Mouse (Mus musculus) embryonic facial prominence, embryonic 10.5 days (tissue): ENCODE measurements around the gene Capn7. TPM values are rescaled to one million over a fixed set of nuclear protein-coding genes. Genes with fewer than 3 reads are reported as not detected.

Source experiments
- DNase-seq: peaks from one replicate; pipeline ENCODE4 v3.0.0-alpha.2; 2017; ENCODE audit warnings: low spot score
- H3K27ac ChIP-seq: fragments of 300-500 bp; sonication (generic); replicated peaks from 2 replicates; pipeline ENCODE4 v1.5.1; 2016; ENCODE audit warnings: mild to moderate bottlenecking
- H3K27me3 ChIP-seq: fragments of 300-500 bp; sonication (generic); replicated peaks from 2 replicates; pipeline ENCODE4 v1.6.1; 2016; ENCODE audit warnings: low read depth, mild to moderate bottlenecking; ENCODE audit not compliant: poor library complexity, severe bottlenecking
- H3K36me3 ChIP-seq: fragments of 300-500 bp; sonication (generic); replicated peaks from 2 replicates; pipeline ENCODE4 v1.6.1; 2016; ENCODE audit warnings: mild to moderate bottlenecking, moderate library complexity
- H3K4me1 ChIP-seq: fragments of 300-500 bp; sonication (generic); 2 replicates; pipeline ENCODE4 v1.6.1; 2016
- H3K4me3 ChIP-seq: fragments of 300-500 bp; sonication (generic); 2 replicates; pipeline ENCODE4 v1.5.1; 2016; ENCODE audit warnings: mild to moderate bottlenecking, moderate library complexity
- H3K9me3 ChIP-seq: fragments of 300-500 bp; sonication (generic); 2 replicates; pipeline ENCODE4 v1.6.1; 2016; ENCODE audit warnings: mild to moderate bottlenecking
- WGBS: fragments of 180-500 bp; shearing (Covaris S2); methylation state at CpG from one replicate; pipeline ENCODE4 v1.1.7; 2016; 5-methylcytosine and 5-hydroxymethylcytosine counted together
- polyA plus RNA-seq: library from polyadenylated mRNA; unstranded; fragments of >200 nt; fragmentation: Nextera tagmentation; extraction: Ambion mirVana; gene quantifications from 2 replicates; pipeline ENCODE4 v1.2.1, GENCODE M21; 2016

Gene Capn7
- polyA plus RNA-seq, 1 experiment from 2014 or later, result 28.3 TPM

DNA sequence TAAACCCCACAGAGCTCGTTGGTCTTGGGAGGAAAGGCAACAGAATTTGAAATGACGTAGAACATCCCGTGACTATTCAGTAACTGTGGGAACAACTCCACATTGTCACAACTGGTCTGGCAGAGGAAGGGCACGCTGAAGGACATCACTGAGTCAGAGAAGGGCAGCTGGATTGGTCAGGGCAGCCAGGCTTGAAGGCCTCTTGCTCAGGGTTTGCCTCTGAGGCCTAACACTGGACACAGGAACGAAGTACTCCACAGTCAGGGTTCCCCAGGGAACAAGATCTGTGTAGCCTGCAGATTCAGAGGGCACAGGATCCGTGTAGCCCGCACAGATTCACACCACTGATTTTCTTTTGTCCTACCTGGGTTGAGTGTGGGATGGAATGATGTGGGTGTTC is 63.8 kb downstream of the Capn7 start:
- DNase-seq, result no peak
- WGBS, result 84% methylated on average over 7 of the region's 7 CpGs
- H3K4me1 ChIP-seq, result peaks cover 41% of the 10 kb centered on the region
- no peak overlapping the region for H3K4me3 ChIP-seq
- peaks cover 34% of the 10 kb centered on the region for H3K36me3 ChIP-seq
- no peak overlapping the region for H3K27ac ChIP-seq
- H3K9me3 ChIP-seq, result peaks cover 3% of the 10 kb centered on the region; the same call in 1 of the 2 replicates
- H3K27me3 ChIP-seq, result no peaks in the 10 kb centered on the region

DNA sequence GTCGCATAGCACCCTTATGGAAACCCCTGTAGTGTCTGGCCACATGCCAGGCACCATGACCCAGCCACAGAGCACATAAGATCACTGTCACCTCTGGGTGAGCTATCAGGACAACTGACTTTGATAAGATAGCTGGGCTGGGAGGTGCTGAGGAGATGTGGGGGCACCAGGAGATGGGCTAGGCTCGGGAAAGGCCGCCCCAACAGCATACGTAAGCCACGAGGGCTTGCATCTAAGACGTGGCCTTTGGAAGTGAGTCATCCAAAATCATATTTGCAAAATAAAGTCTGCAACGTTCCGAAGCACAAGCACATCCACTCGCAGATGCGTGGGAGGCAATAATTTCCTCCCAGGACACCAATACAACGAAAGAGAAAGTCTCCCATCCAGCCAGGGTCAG is 64.5 kb downstream of the Capn7 start:
- H3K9me3 ChIP-seq, result no peaks in the 10 kb centered on the region
- 90% methylated on average over 11 of the region's 11 CpGs for WGBS
- no peak overlapping the region for H3K4me3 ChIP-seq
- H3K27me3 ChIP-seq, result no peaks in the 10 kb centered on the region
- no peak for DNase-seq
- peaks cover 41% of the 10 kb centered on the region for H3K4me1 ChIP-seq
- H3K36me3 ChIP-seq, result peaks cover 33% of the 10 kb centered on the region
- H3K27ac ChIP-seq, result no peak overlapping the region

DNA sequence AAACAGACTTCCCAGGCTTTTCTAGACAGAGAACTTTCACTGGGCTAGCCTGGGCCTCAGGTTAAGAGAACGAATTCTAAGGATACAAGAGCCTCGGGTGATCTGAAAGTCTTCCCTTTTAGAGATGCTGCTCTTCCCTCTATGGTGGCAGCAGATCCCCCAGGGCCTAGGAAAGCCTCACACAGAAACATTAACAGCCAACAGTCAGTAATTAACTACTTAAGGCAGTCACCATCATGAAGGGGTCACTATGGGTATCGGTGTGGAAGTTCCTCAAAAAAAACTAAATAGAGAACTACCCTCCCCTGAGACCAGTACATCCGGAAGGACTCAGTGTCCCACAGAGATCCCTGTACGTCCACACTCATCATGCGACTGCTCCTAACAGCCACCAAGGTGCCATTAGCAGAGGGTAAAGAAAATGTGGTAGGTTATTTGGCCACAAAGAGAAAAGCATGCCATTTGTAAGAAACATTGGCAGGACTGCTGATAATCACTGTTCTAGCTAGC is 65.5 kb downstream of the Capn7 start:
- Histone ChIP-seq H3K4me3 (no peak overlapping the region), H3K27ac (no peak overlapping the region), H3K4me1 (peaks cover 48% of the 10 kb centered on the region), H3K36me3 (peaks cover 40% of the 10 kb centered on the region), H3K27me3 (no peaks in the 10 kb centered on the region), H3K9me3 (no peaks in the 10 kb centered on the region)
- WGBS, result 73% methylated on average over 6 of the region's 6 CpGs
- no peak for DNase-seq

GRCm38 (mm10) chr14:31402693-31403092 is 66.3 kb downstream of the Capn7 start:
- 85% methylated on average over 5 of the region's 5 CpGs for WGBS
- no peaks in the 10 kb centered on the region for H3K27me3 ChIP-seq
- DNase-seq, result no peak
- peaks cover 36% of the 10 kb centered on the region for H3K36me3 ChIP-seq
- peaks cover 55% of the 10 kb centered on the region for H3K4me1 ChIP-seq
- no peak overlapping the region for H3K27ac ChIP-seq
- H3K9me3 ChIP-seq, result no peaks in the 10 kb centered on the region
- no peak overlapping the region for H3K4me3 ChIP-seq

- Histone ChIP-seq H3K27me3 (no peaks in the 10 kb centered on the region), H3K4me1 (peaks cover 64% of the 10 kb centered on the region), H3K27ac (no peak overlapping the region), H3K36me3 (peaks cover 32% of the 10 kb centered on the region), H3K4me3 (no peak overlapping the region), H3K9me3 (no peaks in the 10 kb centered on the region)
- no peak for DNase-seq
- 76% methylated on average over 9 of the region's 9 CpGs for WGBS
Measured at GRCm38 (mm10) chr14:31403556-31403955, 67.1 kb downstream of the Capn7 start.

GRCm38 (mm10) chr14:31403995-31404394 is 67.6 kb downstream of the Capn7 start:
- Histone ChIP-seq H3K4me1 (peaks cover 64% of the 10 kb centered on the region), H3K27ac (no peak overlapping the region), H3K4me3 (no peak overlapping the region), H3K36me3 (peaks cover 32% of the 10 kb centered on the region), H3K9me3 (no peaks in the 10 kb centered on the region), H3K27me3 (no peaks in the 10 kb centered on the region)
- 69% methylated on average over 8 of the region's 8 CpGs for WGBS
- DNase-seq, result no peak

DNA sequence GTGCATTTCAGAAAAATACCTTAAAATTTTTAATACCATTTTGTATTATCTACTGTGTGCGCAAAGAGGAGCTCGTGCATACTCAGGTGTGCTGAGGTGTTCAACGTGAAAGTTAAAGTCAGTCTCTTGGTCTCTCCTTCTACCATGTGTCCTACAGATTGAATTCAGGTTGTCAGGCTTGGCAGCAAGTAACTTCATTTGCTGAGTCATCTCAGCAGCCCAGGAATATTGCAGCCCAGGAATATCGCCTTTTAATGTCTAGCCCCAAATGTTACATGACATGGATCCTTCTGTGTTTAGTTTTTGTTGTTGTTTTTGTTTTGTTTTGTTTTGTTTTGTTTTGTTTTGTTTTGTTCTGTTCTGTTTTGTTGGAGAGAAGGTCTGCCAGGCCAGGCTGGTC is 68.2 kb downstream of the Capn7 start:
- peaks cover 66% of the 10 kb centered on the region for H3K4me1 ChIP-seq
- H3K27me3 ChIP-seq, result no peaks in the 10 kb centered on the region
- no peaks in the 10 kb centered on the region for H3K9me3 ChIP-seq
- H3K4me3 ChIP-seq, result no peak overlapping the region
- WGBS, result 93% methylated on average over 4 of the region's 4 CpGs
- no peak overlapping the region for H3K27ac ChIP-seq
- DNase-seq, result no peak
- peaks cover 37% of the 10 kb centered on the region for H3K36me3 ChIP-seq

DNA sequence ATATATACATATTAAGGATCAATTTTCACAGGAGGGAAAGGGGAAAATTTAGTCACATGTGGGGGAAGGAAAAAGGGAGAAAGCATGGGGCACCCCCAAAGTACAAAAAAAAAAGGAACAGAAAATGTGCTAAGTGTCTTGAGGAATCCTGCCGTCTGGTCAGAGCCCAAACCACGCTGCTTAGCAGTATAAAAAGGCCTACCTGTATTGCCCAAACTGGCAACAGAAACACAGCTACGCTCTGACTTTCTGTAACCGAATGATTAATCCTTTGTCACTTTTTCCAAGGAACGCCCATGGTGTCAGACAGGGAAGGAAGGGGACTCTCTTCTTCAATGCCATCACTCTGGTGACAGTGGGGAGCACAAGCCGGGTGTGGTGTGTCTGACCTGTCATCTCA is 69.2 kb downstream of the Capn7 start:
- H3K27me3 ChIP-seq, result no peaks in the 10 kb centered on the region
- H3K27ac ChIP-seq, result no peak overlapping the region
- peaks cover 38% of the 10 kb centered on the region for H3K36me3 ChIP-seq
- DNase-seq, result no peak
- 90% methylated on average over 6 of the region's 6 CpGs for WGBS
- H3K4me3 ChIP-seq, result no peak overlapping the region
- no peaks in the 10 kb centered on the region for H3K9me3 ChIP-seq
- H3K4me1 ChIP-seq, result peaks cover 67% of the 10 kb centered on the region

DNA sequence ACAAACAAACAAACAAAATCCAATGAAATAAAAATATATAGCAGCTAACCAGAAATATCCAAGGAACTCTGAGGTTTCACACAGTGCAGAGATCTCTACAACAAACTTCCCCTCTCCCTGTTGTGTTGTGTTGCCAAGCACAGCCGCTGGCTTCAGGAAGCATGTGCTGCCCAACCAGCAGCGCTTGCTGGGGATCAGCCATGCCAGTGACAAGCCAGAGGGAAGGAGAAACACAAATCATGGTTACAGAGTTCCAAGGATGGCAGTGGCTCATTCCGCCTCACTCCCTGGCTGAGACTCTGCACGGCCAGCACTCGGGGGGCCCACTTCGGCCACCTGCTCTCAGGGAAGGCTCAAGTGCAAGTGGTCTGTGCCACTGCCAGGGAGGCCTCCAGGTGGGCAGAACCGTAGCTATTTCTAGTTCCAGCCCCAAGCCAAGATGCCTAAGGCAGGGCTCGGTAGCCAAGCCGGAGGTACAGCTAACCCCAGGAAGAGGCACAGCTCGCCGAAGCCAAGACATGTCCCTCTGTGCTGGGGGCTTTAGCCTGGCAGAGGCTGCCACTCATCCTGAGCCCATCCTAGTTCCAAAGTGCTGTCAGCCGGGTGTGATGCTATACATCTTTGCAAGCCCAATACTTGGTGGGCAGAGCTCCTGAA is 69.8 kb downstream of the Capn7 start:
- Histone ChIP-seq H3K27ac (no peak overlapping the region), H3K27me3 (no peaks in the 10 kb centered on the region), H3K4me3 (no peak overlapping the region), H3K4me1 (peaks cover 67% of the 10 kb centered on the region), H3K36me3 (peaks cover 42% of the 10 kb centered on the region), H3K9me3 (no peaks in the 10 kb centered on the region)
- WGBS, result 90% methylated on average over 12 of the region's 12 CpGs
- no peak for DNase-seq

GRCm38 (mm10) chr14:31407208-31407607 is 70.8 kb downstream of the Capn7 start:
- DNase-seq, result no peak
- H3K27me3 ChIP-seq, result no peaks in the 10 kb centered on the region
- WGBS, result 78% methylated on average over 15 of the region's 15 CpGs
- H3K4me3 ChIP-seq, result no peak overlapping the region
- H3K4me1 ChIP-seq, result peaks cover 70% of the 10 kb centered on the region
- peak overlapping the region; percentile 51; the same call in 1 of the 2 replicates for H3K27ac ChIP-seq
- no peaks in the 10 kb centered on the region for H3K9me3 ChIP-seq
- H3K36me3 ChIP-seq, result peaks cover 47% of the 10 kb centered on the region

DNA sequence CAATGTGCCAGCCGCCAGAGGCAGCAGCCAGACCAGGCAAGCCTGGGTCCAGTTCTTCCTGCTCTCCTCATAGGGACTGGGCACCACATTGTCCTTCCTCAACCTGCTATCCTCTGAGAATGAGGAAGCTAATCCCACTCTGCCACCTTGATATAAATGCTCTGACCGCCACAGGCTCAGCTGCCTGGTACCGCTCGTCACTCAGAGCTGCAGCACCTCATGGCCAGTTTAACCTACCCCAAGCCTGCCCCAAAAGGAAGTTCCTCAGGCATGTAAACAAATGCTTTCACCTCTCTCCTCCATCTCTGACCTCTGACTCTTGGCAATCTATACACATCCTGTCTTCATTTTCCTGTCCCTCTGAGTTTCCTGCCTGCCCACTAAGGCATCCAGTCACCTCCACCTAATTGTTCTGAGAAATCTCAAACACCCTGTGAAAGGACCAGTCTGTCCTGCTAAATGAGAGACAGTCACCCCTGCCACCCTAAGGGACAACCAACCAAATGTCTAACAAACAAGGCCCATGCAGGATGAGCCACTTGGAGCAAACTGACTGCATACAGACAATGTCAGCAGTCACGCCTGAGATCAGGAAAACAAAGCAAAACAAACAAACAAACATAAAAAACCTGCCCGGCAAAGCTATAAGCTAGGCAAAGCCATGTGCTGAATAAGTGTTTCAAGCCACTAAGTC is 71.6 kb downstream of the Capn7 start:
- H3K27me3 ChIP-seq, result no peaks in the 10 kb centered on the region
- peaks cover 48% of the 10 kb centered on the region for H3K36me3 ChIP-seq
- peak overlapping the region; percentile 63 for H3K27ac ChIP-seq
- H3K4me3 ChIP-seq, result no peak overlapping the region
- H3K9me3 ChIP-seq, result no peaks in the 10 kb centered on the region
- whole genome bisulfite sequencing, result 37% methylated on average over 6 of the region's 6 CpGs
- peaks cover 74% of the 10 kb centered on the region for H3K4me1 ChIP-seq
- no peak for DNase-seq

- H3K4me3 ChIP-seq, result no peak overlapping the region
- H3K9me3 ChIP-seq, result no peaks in the 10 kb centered on the region
- whole genome bisulfite sequencing, result 35% methylated on average over 8 of the region's 8 CpGs
- peaks cover 76% of the 10 kb centered on the region for H3K4me1 ChIP-seq
- H3K36me3 ChIP-seq, result peaks cover 46% of the 10 kb centered on the region
- DNase-seq, result no peak
- no peaks in the 10 kb centered on the region for H3K27me3 ChIP-seq
- peak overlapping the region; percentile 63; the same call in 1 of the 2 replicates for H3K27ac ChIP-seq
Measured at GRCm38 (mm10) chr14:31408666-31409065, 72.2 kb downstream of the Capn7 start.
